Mouse (Mus musculus): ENCODE data around the gene Kbtbd12.

The Kbtbd12 gene

DNA sequence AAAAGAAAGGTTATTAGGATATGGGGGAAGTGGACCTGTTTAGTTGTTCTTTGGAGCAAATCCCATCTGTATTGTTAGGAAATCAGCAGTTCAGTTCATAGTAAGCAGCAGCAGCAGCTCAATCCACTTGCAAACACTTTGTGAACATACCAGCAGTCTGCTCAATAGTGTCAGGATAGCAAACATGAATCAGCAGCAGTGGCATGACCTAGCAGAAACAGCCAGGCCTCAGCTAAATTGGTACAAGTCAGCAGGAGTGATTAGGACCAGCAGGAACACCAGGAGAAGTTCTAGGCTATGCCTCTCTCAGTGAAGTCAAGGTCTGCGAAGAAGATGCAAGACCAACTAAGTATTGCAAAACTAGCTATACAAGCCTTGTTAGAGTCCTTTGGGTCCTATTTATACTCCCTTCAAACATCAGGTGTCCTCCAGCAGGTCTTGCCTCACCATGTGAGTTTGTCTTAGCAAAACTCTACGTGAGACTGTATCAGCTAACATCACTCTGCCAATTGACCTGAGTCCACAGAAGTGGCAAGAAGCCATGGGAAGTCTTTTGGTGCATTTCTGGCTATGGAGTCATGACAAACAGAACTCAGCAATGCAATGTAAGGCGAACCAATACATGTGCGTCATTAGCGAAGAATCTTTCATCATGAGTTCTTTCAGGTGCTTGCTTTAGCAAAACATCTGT lies at the start of gene Kbtbd12:
TSS of gene Kbtbd12 (minus strand) at position 340 of the 691 bp plus-strand sequence.
- in situ Hi-C loops (cut with MboI; ENCODE audit: unreplicated experiment in 2 of 2), result no loop called here

DNA sequence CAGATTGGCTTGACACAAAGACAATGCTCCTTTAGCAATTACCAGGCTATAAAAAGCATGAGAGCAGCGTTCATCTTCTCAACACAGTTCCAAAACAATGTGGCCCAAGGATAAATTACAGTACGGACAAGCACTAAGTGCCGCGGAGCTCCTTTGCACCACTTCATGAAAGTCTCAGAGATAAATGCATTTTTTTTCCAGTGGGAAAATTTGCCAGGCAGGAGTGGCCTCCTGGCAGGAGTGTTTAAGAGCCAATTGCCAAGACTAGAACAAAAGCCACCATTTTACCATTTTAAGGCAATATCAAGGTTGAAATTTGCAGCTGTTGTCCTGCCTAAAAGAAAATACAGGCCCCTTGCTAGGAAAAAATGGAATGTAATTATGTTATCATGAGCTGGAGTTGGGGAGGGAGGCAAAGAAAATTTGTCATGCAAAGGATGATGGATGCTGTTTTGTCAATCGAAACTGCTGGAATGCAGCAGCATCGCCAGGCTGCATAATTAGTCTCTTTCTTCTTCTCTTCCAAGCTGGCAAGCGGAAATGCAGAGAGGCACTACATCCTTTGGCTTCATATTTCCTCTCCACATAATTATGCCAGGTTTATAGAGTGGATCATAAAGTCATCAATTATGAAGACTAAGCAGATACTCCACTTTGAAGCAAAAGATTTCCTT lies 45.8 kb upstream of the Kbtbd12 start:
- in situ Hi-C loops (cut with MboI; ENCODE audit: unreplicated experiment in 2 of 2), result no loop called here

DNA sequence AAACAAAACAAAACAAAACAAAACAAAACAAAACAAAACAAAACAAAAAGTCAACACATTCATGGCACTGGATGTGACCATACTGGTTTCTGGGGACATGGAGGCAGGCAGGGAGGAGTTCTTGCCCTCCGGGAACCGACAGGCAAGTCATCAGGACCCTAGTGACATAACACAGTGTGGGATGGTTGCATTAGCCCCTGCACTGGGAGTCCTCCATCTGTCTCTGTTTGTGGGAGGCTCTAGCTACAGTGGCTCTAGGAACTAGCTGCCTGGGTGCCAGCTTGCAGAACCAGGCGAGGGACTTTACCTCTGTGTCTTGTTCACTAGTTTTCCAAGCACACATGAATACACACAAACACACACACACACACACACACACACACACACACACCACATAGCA lies 43.3 kb upstream of the Kbtbd12 start:
- in situ Hi-C loops (cut with MboI; ENCODE audit: unreplicated experiment in 2 of 2), result no loop called here

GRCm38 (mm10) chr6:88677738-88678137 lies 40.0 kb upstream of the Kbtbd12 start:
- in situ Hi-C loops (cut with MboI; ENCODE audit: unreplicated experiment in 2 of 2), result no loop called here

DNA sequence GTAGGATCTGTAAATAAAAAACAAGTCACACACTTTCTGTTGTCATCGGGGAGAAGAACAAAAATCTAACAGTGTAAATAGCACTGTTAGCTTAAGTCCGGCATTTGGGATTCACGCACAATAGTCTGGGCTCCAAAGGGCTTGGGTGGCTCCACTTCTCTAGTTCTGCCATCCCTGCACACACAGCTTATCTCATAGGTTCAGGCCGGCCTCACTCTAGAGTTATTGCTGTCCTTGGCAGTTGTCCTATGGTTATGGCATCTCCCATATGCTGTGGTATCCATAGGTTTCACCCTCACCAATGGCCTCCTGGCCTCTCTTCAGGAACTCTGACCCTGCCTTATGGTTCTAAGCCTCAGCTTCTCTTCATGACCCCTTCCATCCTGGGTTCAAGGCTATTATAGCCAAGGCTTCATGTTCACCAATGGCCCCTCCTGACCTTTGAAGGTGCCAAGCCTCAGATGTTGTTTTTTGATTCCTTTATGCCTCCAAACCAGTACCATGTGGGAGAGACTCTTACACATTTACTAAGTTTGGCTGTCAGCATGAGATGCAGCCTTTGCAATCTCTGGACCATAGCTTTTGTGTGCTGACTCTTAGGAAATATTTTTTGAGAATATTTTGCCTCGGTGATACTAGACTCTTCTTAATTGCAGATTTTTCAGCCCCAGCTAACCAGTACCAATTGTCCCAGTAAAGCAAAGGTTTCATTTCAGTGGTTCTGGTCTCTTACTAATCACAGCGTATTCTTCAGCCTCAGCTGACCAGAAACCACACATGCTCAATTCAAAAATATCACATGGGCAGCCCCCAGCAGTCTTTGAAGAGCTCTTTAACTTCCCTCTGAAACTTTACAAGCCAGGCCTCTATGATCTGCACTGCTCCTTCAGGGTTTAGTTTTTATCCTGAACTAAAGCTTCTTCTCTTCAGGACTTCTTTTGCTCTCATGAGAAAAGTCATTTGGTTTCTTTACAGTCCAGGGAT lies 39.3 kb upstream of the Kbtbd12 start:
- in situ Hi-C loops (cut with MboI; ENCODE audit: unreplicated experiment in 2 of 2), result no loop called here

GRCm38 (mm10) chr6:88675815-88676214 lies 38.1 kb upstream of the Kbtbd12 start:
- in situ Hi-C loops (cut with MboI; ENCODE audit: unreplicated experiment in 2 of 2), result no loop called here

GRCm38 (mm10) chr6:88662284-88662683 lies 24.5 kb upstream of the Kbtbd12 start:
- in situ Hi-C loops (cut with MboI; ENCODE audit: unreplicated experiment in 2 of 2), result no loop called here

DNA sequence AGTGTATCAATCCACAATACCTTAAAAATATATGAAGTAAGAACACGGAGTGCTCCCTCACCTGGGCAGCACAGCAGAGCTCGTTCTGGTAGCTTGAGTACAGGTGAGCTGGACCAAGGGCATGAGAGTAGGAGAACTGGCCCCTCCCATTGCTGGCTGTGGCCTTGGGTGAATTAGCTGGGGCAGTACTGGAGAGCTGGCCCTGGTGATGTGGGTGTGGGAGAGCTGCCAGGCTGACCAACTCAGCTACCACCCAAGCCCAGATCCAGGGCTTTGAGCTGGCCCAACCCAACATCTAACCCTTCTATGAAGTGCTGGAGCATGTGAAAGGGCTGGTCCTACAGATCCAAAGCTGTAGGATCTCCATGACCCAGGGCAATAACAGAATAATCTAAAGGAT lies 23.9 kb upstream of the Kbtbd12 start:
- in situ Hi-C loops (cut with MboI; ENCODE audit: unreplicated experiment in 2 of 2), result no loop called here

DNA sequence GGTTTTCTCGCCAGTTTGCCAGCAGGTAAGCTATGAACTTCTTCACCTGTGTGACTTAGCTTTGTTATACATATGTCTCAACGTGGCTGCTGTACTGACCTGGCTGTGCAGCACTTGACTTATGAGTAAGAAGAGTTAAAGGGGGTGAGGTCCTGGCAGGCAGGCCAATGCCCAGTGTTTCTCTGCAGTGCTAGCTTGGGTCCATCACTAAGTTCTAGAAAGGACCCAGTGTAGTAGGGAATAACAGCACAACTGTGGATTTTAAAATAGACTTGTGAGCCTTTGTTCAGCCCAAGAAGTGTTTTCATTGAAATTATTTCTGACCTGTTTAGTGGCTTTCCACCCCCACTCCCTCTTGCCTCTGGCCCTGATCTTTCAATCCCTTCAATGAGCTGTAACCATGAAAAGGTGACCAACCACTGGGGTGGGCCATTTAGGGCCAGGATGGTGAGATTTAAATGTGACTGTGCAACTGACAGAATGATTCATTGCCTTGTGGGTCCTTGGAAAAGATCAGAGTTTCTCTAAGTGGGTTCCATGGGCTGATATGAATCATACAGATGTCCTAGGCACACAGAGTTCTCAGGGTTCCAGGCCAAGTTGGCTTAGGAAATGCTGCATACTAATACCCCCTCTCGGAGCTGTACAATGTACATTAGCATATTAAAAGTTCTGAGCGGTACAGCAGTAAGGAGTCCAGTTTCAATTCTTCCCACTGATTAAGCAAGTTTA lies 10.0 kb upstream of the Kbtbd12 start:
- in situ Hi-C loops (cut with MboI; ENCODE audit: unreplicated experiment in 2 of 2), result no loop called here

GRCm38 (mm10) chr6:88644786-88645185 lies 7.0 kb upstream of the Kbtbd12 start:
- in situ Hi-C loops (cut with MboI; ENCODE audit: unreplicated experiment in 2 of 2), result no loop called here

DNA sequence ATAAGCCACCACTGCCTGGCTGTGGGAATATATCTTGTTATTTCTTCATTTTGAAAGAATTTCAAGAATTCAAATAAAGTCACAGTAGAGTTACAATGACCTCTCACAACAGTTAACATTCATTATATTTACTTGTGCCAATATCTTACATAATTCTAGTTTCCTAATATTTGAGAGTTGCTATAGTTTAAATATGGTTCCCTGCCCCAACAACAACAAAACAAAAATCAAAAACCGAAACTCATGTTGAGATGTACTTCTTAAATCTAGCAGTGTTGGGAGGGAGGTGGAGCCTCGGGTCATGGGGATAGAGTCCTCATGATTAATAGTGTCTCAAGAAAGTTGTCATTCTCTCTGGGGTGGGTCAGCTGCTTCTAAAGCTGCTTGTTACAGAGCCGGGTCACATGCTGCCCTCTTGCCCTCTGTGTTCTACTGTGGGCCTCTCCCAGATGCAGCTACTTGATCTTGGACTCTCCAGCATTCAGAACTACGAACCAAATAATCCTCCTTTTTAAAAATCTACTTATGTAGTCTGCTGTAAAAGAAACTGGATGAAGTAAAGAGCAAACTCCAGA lies 3.7 kb upstream of the Kbtbd12 start:
- in situ Hi-C loops (cut with MboI; ENCODE audit: unreplicated experiment in 2 of 2), result no loop called here

- in situ Hi-C loops (cut with MboI; ENCODE audit: unreplicated experiment in 2 of 2), result no loop called here
Measured at GRCm38 (mm10) chr6:88640331-88640730, 2.6 kb upstream of the Kbtbd12 start.

DNA sequence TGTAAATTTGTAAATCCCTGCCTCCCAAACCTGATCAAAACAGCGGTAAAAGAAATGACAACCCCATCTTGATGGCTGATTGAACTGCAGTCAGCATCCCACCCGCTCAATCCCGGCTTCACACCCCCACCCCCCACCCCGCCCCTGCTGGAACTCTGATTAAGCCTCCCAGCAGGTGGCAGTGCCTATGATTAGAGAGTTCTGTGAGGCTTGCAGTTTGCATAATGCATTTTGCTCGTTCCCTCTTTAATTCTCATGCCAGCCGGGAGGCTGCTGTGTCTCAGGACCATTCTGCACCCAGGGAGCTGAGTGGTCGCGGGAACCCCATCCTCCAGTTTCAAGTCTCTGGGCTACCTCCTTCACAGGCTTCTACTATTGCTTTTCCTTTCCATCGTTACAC lies 2.2 kb upstream of the Kbtbd12 start:
- in situ Hi-C loops (cut with MboI; ENCODE audit: unreplicated experiment in 2 of 2), result no loop called here

- in situ Hi-C loops (cut with MboI; ENCODE audit: unreplicated experiment in 2 of 2), result no loop called here
Measured at GRCm38 (mm10) chr6:88639372-88639920, 1.7 kb upstream of the Kbtbd12 start.

- in situ Hi-C loops (cut with MboI; ENCODE audit: unreplicated experiment in 2 of 2), result no loop called here
Measured at GRCm38 (mm10) chr6:88638917-88639316, 1.2 kb upstream of the Kbtbd12 start.

DNA sequence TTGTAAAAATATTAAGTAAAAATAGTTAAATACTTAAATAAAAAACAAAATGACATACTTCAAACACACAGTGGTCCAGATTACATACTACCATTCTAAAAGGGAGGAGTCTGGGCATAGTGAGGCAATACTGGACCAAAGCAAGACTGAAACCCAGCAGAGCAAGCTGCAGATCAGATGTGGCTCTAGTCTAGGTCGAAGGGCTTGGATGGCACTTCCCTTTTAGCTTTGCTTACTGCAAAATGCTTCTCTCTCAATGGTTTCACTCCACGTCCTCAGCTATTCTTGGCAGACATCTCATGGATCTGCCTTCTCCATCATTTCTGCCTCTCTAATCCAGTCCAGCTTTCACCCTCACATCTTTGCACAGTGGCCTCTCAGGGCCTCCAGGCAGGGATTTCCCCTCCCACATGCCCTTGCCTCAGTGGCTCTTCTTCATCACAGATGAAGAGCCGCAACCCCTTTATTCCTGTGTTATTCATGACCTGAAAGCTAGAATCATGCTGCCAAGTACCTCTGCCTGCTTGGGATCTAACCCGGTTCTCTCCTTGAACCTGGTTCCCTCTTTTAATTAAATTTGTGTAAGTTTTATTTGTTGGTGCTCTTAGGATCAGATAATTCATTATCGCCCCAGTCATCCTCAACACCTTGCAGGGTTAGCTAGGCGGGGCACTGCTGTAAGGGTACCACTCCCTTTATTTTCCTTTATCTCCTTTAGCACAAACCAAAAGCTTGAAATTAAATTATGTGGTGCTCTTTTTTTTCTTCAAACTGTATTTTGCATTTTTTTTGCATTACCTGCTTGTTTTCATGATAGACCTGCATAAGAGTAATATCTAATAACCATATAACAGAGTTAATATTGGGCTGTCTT lies 1.6 kb downstream of the Kbtbd12 start:
- in situ Hi-C loops (cut with MboI; ENCODE audit: unreplicated experiment in 2 of 2), result no loop called here

DNA sequence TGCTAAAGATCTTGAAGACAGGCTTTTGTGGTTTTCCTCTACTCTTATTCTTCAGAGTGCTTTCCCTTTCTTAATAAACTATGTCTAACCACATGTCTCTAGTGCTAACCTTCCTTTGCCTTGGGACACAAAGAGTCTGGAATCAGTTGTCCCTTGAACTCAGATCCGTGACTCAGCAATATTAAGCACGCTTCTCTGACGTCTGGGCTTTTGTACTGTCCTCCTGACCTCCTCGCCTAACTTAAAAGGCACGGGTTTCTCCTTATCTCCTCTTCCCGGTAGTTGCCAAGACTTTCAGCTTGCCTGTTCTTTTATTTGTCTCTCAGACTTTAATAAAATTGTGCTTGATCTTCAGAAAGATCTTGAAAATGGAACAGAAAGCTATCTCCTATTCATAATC lies 6.5 kb downstream of the Kbtbd12 start:
- in situ Hi-C loops (cut with MboI; ENCODE audit: unreplicated experiment in 2 of 2), result no loop called here

GRCm38 (mm10) chr6:88630560-88630959 lies 7.2 kb downstream of the Kbtbd12 start:
- in situ Hi-C loops (cut with MboI; ENCODE audit: unreplicated experiment in 2 of 2), result no loop called here

- in situ Hi-C loops (cut with MboI; ENCODE audit: unreplicated experiment in 2 of 2), result no loop called here
Measured at GRCm38 (mm10) chr6:88629821-88630220, 7.9 kb downstream of the Kbtbd12 start.
